Mouse (Mus musculus) retina, embryonic 14.5 days (tissue): ENCODE data around the gene Fam57a.

Source experiments
- DNase-seq: peaks from one replicate; pipeline ENCODE4 v3.0.0-alpha.2; 2015; ENCODE audit warnings: low spot score

Fam57a gene

DNA sequence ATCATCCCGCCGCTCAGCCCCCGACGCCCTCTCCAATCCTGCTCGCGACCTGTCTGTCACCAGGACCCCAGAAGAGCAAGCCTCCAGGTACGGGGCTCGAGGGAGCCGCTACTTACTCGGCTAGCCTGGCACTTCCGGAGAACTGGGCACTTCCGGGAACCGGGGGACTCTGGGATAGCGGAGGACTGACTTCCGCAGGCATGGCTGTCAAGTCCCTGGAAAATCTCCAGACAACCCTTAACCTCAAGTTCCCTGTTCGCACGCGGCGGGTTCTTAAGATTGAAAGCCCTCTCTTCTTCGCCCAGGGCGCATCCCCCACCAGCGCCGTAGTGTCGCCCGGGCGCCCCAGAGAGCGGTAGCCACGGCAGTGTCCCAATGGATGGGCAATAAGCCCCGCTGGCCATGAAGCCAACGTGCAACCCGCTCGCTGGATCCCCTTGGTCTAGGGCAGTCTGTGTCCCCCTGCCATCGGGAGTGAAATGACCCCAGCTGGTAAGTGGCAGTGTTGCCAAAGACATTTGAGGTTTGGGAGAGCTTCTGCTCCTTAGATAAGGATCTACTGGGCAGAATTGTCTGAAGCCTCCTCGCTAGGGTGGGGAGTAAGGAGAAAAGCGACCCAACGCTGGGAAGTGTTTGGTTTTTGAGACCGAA, at the start of gene Fam57a, which contains the start of gene Vps53:
Gene Fam57a (plus strand): TSS at position 177 of the 651 bp plus-strand sequence.
Gene Vps53 (minus strand): TSS at position 153 of the 651 bp plus-strand sequence.
- peak; percentile 88 for DNase-seq

- DNase-seq = no peak
These were observed 48.6 kb upstream of the Fam57a start for GRCm38 (mm10) chr11:76130859-76131258.

- DNase-seq = no peak
These were observed 43.6 kb upstream of the Fam57a start for GRCm38 (mm10) chr11:76135641-76136437.

DNA sequence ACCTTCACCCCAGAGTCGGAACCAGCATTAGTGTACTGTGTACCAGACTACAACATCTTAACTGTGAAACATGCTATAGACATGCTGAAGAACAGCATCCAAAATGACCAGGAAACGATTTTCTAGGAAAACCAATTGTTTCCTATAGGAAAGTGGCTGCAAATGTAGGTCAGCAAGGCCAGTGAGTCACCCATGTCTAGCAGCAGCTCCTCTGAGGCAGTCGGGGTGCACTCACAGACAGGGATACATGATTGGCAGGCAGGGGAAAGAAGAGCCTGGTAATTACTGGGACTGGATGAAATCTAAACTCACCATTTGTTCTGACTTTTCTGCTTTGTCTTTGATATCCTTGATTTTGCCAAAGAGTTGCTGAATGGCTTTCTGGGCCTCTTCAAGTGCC, 41.5 kb upstream of the Fam57a start:
- DNase-seq = no peak

DNA sequence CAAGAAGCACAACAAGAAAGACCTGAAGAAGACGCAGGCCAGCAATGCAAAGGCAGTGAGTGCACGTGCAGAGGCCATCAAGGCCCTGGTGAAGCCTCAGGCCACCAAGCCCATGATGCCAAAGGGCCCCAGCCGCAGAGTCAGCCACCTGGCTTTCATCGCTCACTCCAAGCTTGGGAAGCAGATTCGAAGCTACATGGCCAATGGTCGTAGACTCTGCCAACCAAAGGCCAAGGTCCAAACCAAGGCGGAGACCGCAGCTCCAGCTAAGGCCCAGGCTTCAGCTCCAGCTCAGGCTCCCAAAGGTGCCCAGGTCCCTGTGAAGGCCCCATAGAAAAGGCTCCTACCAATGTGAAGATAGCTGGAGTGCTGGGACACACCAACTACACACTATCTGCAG, 35.1 kb upstream of the Fam57a start:
- DNase-seq = no peak

GRCm38 (mm10) chr11:76145169-76145568, 34.3 kb upstream of the Fam57a start:
- DNase-seq = no peak

DNA sequence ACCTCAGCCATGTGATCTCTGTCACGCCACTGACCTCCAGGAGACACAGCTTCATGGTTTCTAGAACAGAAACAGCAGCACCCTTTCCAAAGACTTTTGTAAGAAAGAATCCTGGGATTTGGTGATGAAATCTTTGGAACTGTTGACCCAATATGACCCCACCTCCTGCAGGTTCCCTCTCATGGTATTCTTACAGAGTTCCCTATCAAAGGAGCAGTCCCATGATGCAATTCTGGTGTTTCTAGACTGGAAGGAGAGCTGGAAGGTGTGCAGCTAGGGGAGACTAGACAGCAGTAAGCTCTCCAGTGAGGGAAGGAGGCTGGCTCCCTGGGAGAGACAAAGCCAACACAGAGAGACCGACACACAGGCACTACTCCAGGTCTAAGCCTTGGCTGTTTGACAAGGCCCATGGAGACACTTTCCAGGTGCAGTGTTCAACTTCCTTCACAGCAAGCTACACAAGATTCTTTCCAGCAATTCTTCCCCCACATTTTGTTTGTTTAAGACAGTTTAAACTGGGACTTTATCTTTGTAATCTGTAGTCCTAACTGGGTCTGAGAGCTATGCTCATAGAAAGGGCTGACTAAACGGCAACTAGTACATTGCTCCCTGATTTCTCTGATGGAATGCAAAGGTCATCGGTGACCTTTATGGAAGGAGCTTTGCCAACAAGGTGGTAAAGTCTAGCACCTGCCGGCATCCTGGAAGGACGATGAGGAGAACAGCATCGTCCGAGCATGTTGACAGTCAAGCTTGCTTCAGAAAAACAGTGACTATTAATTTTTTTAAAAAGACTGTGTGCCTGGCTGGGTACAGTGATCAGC, 33.1 kb upstream of the Fam57a start:
- DNase-seq = no peak

DNA sequence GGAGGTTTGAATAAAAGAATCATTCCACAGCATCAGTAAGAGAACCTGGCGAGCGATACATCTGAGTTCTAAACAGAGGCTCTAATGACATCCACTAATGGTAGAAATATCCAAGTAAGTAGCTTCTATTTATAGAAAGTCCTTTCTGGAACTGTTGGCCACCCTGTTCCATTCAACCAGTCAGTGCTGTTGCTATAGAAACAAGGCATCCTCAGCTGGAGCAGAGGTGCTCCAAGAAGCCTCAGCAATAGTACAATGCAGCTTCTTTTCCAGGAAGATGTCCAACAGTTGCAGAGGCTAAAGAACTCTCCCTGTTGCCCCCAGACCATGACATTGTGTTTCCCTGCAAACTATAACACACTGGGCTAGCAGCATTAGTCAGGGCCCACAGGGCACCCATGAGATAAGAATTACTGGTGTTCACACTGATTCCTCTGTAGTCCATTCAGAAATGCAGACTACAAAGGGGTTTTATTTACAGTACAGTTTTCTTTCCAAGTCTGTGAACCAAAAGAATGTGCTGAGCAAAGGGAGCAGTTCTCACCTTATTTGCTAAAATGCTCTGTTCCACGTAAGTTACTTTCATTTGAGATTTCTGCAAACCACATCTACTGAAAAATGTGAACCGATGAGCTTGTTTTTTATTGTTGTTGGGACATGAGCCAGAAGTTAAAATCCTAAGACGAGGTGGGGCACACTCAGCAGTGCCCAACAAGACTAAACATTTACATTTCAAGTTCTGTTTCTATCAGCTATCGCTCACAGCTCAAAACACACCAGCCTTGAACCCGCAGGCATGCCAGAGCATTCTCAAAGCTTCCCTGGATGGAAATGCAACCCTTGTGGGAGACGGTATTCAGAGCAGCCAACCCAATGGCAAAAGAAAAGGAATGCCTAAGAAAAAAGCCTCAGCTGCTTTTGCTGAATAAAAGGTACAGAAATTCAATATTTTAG, 31.1 kb upstream of the Fam57a start:
- DNase-seq = peak; percentile 3

GRCm38 (mm10) chr11:76150980-76151379, 28.5 kb upstream of the Fam57a start:
- no peak for DNase-seq

DNA sequence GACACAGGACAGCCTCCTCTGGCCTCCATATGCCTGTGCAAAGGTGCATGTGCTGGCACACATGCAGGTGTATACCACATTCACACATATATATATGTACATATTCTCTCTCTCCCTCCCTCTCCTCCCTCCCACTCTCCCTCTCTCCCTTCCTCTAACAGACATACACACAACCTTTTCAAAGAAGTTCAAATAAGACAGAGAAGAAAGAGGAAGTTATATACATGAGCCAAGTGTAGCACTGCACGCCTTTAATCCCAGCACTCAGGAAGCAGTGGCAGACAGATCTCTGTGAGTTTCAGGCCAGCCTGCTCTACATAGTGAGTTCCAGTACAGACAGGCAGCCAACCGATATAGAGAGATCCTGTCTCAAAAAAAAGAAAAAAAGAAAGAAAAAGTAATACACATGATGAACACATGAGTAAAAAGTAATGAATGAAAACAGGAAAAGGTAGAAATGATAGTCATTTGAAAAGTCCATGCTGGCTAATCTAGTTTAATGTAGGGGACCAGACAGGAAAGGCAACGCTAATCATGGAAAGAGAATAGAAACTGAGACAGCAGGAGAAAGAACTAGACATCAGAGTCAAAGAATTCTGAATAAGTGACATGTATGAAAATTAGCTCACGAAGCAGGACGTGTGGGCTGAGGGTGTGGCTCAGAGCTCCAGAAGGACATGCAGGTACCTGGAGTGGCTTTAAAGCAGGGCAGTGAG, 26.1 kb upstream of the Fam57a start:
- DNase-seq = no peak

DNA sequence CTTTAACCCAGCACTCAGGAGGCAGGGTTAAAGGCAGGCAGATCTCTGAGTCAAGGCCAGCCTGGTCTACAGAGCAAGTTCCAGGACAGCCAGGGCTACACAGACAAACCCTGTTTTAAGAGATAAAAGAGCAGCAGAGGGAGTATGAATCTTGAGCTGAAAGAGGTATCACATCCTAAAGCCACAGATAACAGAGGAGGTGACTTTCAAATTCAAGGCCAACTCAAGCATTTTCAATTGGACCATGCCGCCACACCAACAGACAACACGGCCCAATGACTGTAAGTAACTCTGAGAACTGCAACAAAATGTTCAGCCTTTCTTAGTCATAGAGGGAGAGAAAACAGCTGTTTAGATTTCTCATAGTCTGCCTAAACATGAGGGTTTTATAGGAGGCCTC, 25.3 kb upstream of the Fam57a start:
- DNase-seq = no peak

- DNase-seq = no peak
These were observed 24.6 kb upstream of the Fam57a start for GRCm38 (mm10) chr11:76154861-76155260.

DNA sequence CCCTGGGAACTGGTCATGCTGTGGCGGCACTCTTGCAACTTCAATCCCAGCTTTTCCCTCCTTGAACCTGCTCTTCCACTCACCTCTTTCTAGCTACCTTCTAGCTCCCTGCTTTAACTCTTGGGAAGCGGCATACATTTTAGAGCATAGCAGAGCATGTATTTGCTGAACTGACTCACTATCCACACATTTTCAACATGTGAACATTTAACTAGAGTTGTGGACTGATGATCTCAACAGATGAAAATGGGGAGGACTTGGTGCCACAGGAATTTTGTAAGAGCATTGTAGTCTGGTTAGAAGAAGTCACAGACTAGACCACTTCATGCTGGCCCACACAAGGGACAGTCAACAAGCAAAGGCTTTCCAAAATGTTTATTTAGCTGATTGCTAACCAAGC, 21.1 kb upstream of the Fam57a start:
- no peak for DNase-seq

DNA sequence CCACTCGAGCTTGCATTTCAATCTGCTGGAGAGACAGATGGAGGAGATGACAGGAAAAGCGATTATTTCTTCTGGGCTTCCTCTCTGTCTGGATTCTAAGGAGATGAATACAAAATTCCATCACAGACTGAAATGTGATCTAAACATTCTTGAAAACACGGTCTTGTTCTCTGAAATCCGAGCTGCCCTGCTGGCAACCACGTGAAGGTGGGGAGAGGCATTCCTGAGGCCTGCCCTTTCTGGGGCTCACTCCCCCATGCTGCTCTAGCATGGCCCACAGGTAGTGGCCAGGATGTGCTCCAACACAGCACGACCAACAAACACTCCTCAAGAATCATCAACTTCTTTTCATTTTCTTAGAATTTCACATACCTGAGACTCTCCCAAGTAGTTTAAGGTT, 19.2 kb upstream of the Fam57a start:
- no peak for DNase-seq

DNA sequence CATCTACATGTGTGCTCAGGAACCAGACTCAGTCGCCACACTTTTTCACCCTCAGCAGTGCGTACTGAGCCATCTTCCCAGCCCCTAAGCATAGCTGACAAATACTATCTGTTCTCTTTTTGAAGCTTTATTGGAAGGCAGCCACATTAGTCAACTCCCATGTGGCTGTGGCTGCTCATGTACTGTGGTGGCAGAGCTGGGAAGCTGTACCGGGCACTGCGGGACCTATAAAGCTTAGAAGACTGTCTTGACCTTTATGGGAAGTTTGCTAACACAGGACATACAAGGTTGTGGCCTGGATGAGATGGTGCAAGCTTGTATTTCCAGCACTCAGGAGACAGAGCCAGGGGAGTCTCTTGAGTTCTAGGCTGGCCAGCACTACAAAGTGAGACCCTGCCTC, 12.8 kb upstream of the Fam57a start:
- DNase-seq = no peak

DNA sequence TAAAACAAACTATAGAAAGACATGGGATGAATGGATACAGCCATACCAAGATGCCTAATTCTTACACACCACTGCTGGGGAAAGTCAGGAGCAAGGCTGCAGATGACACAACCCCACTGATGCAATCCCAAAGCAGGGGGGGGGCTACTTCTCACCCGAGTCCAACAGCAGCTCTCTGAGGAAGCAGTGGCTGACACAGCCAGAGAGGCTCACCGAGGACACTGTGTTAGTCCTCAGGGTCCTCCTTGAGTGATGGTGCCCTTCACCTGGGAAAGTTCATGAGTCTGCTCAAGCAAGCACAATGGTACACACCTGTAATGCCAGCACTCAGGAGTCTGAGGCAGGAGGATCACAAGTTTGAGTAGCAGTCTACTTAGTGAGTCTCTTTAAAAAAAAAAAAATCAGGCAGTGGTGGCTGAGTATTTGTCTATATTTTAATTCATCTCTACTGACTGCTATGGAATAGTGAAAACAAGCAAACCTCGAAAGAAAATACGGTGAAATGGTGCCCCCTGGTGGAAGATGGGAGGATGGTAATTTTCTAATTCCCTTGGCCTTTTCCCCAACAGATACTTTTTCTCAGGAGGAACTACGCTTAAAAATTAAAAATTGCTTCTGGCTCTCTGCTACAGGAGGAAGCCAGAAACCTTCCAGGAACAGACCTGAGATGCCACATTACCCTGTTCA, 12.2 kb upstream of the Fam57a start:
- DNase-seq = peak; percentile 90

DNA sequence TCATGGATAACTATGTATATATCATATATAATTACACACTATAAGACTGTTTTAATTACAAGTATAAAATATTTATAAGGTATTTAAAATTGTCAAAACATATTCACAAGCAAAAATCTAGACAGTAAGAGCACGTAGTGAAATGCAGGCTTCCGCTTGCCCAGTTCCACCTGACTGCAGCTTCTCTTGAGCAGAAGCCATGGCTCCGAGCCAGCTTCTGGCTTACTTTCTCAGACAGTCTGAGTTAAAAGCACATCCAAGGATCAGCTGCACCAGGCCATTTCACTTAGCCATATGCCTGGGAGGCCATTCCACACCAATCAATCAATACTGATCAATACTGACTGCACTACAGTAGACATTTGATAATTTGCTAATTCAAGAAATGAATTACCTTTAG, 10.5 kb upstream of the Fam57a start:
- no peak for DNase-seq

GRCm38 (mm10) chr11:76170207-76170606, 9.3 kb upstream of the Fam57a start:
- DNase-seq = peak; percentile 53

- DNase-seq = peak; percentile 66
These were observed 561 bp upstream of the Fam57a start for GRCm38 (mm10) chr11:76178726-76179494.
